Mouse (Mus musculus): Measurements from ENCODE around the gene Gpr153.

Gpr153 gene

DNA sequence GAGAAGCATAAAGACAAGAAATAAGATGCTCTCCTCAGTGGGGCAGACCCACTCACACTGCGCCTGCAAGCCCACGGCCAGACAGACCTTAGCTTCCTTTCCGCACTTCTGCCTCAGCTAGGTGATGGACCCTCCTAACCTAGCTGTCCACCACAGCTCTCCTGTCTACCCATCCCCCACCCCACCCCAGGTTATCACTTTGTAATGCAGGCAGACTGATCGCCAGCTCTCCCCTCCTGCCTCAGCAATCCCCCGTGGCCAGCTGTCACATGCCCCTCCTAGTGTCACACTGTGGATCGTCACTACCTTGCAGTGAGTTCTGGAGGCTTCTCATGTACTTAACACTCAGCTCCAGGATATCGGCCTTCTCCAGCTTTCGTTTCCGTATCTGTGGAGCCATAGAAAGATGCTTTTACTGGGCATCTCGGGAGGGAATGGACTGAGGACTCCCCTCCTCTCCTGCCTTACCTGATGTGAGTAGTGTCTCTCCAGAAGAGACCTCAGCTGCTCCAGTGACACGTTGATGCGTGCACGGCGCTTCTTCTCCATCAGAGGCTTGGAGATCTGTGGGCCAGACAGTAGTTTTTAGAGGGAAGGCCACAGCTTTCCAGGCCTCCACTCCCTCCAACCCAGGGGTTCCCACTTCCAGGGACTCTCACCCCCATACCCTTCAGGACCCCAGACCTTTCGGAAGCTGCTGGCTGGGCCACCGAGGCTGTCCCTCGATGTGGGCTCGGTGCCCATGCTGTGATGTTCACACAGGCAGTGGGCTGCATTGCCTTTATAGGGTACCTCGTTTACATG, 13.5 kb downstream of the Gpr153 start:
- no peak for DNase-seq (ENCODE audit: low spot score in 2 of 2)

- DNase-seq (ENCODE audit: low spot score in 2 of 2): no peak
Measured at GRCm38 (mm10) chr4:152288398-152288945, 14.4 kb downstream of the Gpr153 start.

- DNase-seq (ENCODE audit: low spot score in 2 of 2): no peak
Measured at GRCm38 (mm10) chr4:152290385-152290784, 16.4 kb downstream of the Gpr153 start.

- DNase-seq (ENCODE audit: low spot score in 2 of 2): no peak
Measured at GRCm38 (mm10) chr4:152290991-152291390, 17.0 kb downstream of the Gpr153 start.

- DNase-seq (ENCODE audit: low spot score in 2 of 2): no peak
Measured at GRCm38 (mm10) chr4:152291562-152291961, 17.5 kb downstream of the Gpr153 start, which contains the start of gene Hes3. Gene Hes3 (minus strand): TSS chr4:152291662.

DNA sequence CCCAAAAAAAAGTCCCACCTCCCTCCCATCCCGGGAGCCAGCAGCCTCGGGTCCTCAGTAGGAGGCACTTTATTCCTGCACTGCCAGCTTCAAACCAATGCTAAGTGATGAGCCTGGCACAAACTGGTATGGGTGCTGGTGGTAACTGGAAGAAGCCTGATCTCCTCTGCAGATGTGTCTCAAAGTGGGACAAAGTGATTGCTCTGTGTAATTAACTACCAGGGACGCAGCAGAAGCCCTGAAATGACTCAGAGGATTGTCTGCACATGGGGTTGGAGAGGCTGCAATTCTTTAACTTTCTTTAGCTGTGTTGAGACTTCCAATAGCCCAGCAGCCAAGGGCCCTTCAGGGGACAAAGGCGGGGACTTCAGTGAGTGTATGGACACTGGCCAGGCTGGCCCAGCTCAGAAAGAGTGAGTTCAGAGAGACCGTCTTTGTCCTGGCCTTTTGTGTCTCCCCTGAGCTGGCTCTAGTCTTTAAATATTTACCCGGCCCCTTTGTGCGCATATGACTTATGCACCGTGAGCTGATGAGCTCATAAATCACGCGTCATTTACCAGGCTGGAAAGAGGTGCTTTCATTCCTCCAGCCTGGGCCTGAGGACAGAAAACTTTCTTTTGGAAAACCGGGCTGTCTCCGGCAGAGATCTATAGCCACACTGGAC, 18.2 kb downstream of the Gpr153 start:
- DNase-seq (ENCODE audit: low spot score in 2 of 2): no peak

- DNase-seq (ENCODE audit: low spot score in 2 of 2): no peak
Measured at GRCm38 (mm10) chr4:152294188-152294929, 20.3 kb downstream of the Gpr153 start.

DNA sequence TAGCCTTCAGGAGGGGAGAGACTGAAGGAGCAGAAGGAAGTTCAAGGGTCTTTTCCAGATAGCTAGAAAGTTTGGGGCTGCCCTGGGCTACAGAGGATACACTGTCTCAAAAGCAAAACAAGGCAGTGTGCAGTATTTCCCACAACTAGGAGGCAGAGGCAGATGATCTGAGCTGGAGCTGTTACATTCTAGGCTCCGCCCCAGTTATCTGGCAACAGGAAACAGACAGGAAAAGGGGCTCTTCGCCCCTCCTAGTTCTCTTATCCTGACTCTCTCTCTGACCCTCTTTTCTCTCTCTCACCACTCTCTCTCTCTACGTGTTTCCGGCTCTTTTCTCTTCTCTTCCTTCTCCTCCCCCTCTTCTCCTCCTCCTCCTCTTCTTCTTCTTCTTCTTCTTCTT, 21.9 kb downstream of the Gpr153 start:
- DNase-seq (ENCODE audit: low spot score in 2 of 2): no peak

DNA sequence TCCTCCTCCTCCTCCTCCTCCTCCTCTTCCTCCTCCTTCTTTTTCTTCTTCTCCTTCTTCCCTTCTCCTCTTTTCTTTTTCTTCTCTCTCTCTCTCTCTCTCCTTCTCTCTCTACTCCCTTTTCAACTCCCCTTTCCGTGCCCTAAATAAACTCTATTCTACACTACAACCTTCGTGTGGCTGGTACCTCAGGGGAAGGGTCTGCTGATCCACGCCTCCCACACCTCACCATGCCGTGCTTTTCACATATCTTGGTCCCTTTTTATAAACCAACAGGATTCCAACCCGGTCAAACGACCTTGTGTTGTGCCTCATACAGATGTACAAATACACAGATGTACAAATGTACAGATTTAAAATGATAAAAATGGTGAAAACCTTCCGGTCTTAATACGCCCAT, 22.3 kb downstream of the Gpr153 start:
- no peak for DNase-seq (ENCODE audit: low spot score in 2 of 2)

DNA sequence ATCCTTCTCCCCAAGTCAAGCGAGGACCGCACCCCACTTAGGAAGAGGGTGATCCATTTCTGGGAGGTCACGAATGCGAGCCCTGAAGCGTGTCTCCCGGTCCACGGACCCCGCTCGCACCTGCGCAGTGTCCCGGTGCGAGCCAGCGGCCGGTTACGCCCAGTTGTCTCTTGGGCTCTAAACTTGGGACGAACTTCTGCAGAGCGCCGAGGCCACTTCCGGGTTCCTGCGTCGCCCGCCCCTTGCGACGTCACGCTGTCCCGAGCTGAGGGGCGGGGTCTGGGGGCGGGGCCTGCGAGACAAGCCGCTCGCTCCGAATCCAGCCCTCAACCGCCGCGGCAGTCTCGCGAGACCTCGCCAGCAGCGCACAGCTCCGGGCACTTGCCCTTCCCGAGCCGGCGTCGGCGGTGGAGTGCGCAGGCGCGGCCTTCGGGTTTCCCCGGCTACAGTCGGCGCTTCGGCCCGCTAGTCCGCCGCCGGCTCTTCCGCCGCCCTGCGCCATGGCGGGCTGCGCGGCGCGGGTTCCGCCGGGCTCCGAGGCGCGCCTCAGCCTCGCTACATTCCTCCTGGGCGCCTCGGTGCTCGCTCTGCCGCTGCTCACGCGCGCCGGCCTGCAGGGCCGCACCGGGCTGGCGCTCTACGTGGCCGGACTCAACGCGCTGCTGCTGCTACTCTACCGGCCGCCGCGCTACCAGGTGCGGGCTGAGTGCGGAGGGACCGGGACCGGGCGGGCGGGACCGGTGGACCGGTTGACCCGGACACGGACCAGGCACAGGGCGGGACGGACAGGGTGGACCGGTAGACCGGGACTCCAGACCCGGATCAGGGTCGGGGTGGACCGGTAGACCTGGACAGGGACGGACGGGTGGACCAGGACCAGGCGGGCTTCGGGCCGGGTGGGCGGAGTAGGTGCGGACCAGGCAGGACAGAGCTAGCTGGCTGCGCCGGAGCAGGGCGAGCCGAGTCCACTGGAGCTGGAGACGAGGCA, 23.1 kb downstream of the Gpr153 start, which contains the start of gene Icmt:
TSS of gene Icmt (plus strand) at position 354 of the 988 bp plus-strand sequence.
- DNase-seq (ENCODE audit: low spot score in 2 of 2): peak; percentile 99 to 100

DNA sequence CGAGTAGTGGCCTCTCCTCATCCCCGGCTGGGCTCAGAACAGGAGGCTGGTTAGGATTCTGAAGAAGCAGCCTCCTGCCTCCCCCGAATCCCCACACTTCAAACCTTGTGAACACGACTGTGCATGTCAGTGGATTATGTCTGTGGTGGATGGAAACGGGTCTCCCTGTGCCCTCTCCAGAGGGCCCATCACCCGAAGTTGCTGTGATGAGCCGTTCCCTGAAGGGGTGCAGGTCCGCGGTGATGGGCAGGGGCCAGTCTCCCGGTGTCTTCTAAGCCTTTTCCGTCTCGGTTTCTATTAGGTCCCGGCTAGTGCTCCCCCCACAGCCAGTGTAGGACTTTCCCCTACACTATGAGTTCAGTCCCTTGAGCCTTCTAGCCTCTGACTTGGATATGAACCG, 24.8 kb downstream of the Gpr153 start:
- DNase-seq (ENCODE audit: low spot score in 2 of 2): no peak

DNA sequence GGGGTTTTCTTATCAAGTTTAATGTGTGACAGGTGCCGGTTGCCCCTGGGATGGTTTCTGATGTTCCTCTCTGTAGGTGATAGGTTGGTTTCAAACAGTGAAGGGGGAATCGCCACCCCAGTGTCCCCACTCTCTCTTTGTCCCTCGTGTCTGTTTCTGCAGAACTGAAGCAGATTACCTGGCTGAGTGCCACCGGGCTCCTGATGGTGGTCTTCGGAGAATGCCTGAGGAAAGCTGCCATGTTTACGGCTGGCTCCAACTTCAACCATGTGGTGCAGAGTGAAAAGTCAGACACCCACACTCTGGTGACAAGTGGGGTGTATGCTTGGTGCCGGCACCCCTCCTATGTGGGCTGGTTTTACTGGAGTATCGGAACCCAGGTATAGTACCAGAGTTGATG, 26.3 kb downstream of the Gpr153 start:
- no peak for DNase-seq (ENCODE audit: low spot score in 2 of 2)

- no peak for DNase-seq (ENCODE audit: low spot score in 2 of 2)
Measured at GRCm38 (mm10) chr4:152302012-152302411, 28.0 kb downstream of the Gpr153 start.

DNA sequence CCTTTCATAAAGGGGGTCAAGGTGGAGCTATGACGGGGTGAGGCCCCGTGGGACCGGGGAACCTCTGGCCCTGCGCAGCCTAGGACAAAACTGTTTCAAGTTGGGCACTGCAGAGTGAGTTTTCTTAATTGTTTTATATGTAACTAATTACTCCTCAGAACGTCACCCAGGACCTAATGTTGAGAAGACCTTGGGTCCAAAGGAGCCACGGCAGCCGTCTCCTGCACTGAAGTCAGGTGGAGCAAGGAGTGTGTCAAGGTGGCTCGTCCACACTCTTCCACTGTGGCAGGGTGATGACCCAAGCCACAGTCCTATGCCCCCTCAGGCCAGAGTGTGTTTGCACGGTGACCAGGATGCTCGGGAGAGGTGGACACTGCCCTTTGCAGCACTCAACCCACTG, 29.1 kb downstream of the Gpr153 start:
- no peak for DNase-seq (ENCODE audit: low spot score in 2 of 2)

- no peak for DNase-seq (ENCODE audit: low spot score in 2 of 2)
Measured at GRCm38 (mm10) chr4:152304685-152305084, 30.7 kb downstream of the Gpr153 start.

GRCm38 (mm10) chr4:152305991-152306390, 32.0 kb downstream of the Gpr153 start:
- no peak for DNase-seq (ENCODE audit: low spot score in 2 of 2)

GRCm38 (mm10) chr4:152307542-152307941, 33.5 kb downstream of the Gpr153 start:
- no peak for DNase-seq (ENCODE audit: low spot score in 2 of 2)

GRCm38 (mm10) chr4:152312186-152312585, 38.2 kb downstream of the Gpr153 start:
- DNase-seq (ENCODE audit: low spot score in 2 of 2): no peak

GRCm38 (mm10) chr4:152313211-152313632, 39.2 kb downstream of the Gpr153 start:
- no peak for DNase-seq (ENCODE audit: low spot score in 2 of 2)

DNA sequence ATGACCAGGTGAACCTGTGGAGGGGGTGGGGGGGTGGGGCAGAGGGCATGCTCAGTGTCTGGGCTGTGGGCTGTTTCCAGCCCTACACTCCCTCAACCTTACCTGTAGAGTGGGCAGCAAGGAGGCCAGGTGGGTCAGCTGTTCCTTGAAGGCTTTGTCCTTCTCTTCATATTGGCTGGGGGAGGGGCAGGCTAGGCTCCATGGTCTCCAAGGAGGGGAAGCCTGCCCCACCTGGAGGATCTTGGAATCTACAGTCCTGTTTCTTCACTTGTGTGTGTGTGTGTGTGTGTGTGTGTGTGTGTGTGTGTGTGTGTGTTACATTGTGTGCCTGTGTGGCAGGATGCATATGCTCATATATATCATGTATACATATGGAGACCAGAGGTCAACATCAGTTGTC, 39.9 kb downstream of the Gpr153 start:
- no peak for DNase-seq (ENCODE audit: low spot score in 2 of 2)
